ENCODE assay signal across 10 mouse cellular contexts in the genomic region with DNA sequence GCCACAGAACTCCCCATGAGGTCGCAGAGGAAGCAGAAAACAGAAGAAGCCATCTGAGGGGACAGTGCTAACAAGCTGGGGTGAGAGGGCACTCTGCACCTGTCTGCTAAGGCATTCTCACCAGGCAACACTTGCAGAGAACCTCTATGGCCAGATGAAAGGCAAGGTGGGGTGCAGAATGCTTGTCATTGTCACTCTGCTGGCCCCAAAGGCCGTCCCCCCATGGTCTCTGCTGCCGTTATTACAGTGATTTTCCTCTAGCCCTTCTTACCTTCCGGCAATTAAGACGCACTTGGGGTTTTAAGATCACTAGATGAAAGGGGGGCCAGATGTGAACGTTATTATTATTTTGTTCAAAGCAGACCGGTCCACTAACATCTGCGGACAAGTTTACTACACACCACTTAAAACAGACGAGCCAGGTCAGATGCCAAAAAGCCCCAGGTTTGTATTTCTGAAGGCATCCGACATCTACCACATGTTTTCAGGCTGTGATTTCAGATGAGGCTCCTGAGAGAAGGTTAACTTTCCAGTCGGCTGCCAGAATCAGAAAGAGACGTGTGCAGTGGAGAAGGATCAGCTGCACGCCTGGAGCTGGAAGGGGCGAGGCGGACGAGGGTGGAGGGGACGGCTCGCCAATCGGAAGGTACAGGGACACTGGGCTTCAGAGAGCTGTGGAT.
A peak's percentile ranks its signal among the peaks of the same experiment; 100 is the strongest.
DNase-seq lines count a peak whose midpoint lies in the region; ATAC-seq and TF ChIP-seq lines count a peak whose summit lies in the region.
"Had no signal": no experiment of that assay in that cellular context is flagged by ENCODE, and none has a peak within 500 bp of the region (broad histone marks: within the 10 kb centered on the region; RNA-seq: fewer than 3 reads in every experiment).

No protein-coding gene starts in this region.

- no peaks in the 10 kb centered on the region; the same call in 1 of the 2 replicates for H3K9me3 ChIP-seq in hindbrain, embryonic 11.5 days (ENCODE audit: control insufficient read depth, low read length)
- H3K9me3 ChIP-seq in limb, embryonic 14.5 days (ENCODE audit: control insufficient read depth, low read length), result no peaks in the 10 kb centered on the region
- H3K9me3 ChIP-seq in neural tube, embryonic 15.5 days (replicated peaks), result no peaks in the 10 kb centered on the region

- DNase-seq in retina, postnatal 1 day, result peak; percentile 58
- DNase-seq in retina, embryonic 14.5 days (ENCODE audit: low spot score), result no peak
- DNase-seq in hindbrain, embryonic 11.5 days (ENCODE audit: low spot score), result peak; percentile 34
- DNase-seq in limb, embryonic 14.5 days (ENCODE audit: low spot score), result peak; percentile 64
- DNase-seq in thymus, adult 18-20 months, result no peak
- DNase-seq in gastrocnemius, postnatal 14 days, result no peak
- DNase-seq: adrenal gland, postnatal 14 days had no signal

- no peaks in the 10 kb centered on the region for H3K36me3 ChIP-seq in hindbrain, embryonic 11.5 days (ENCODE audit: control insufficient read depth, insufficient read depth, low read length)
- H3K36me3 ChIP-seq in limb, embryonic 14.5 days (ENCODE audit: control insufficient read depth, insufficient read depth, low read length), result no peaks in the 10 kb centered on the region
- no peaks in the 10 kb centered on the region for H3K36me3 ChIP-seq in neural tube, embryonic 15.5 days

- H3K4me2 ChIP-seq in hindbrain, embryonic 11.5 days (replicated peaks; ENCODE audit: low read depth, low read length), result no peak overlapping the region; the same call in 1 of the 2 replicates
- peak overlapping the region; percentile 20; the same call in 1 of the 2 replicates for H3K4me2 ChIP-seq in limb, embryonic 14.5 days (replicated peaks; ENCODE audit: low read depth, low read length, severe bottlenecking)
- peak overlapping the region; percentile 22 for H3K4me2 ChIP-seq in neural tube, embryonic 15.5 days

- H3K4me3 ChIP-seq in hindbrain, embryonic 11.5 days (ENCODE audit: low read depth, low read length), result no peak overlapping the region
- H3K4me3 ChIP-seq in limb, embryonic 14.5 days (replicated peaks; ENCODE audit: low read length), result no peak overlapping the region
- no peak overlapping the region for H3K4me3 ChIP-seq in neural tube, embryonic 15.5 days (replicated peaks)
- H3K4me3 ChIP-seq: left cerebral cortex, adult 2 months had no signal

- no peak overlapping the region for H3K9ac ChIP-seq in hindbrain, embryonic 11.5 days (ENCODE audit: low read depth, low read length)
- H3K9ac ChIP-seq in limb, embryonic 14.5 days (ENCODE audit: low read depth, low read length, severe bottlenecking), result no peak overlapping the region
- no peak overlapping the region for H3K9ac ChIP-seq in neural tube, embryonic 15.5 days (replicated peaks)

- no peaks in the 10 kb centered on the region for H3K27me3 ChIP-seq in hindbrain, embryonic 11.5 days (ENCODE audit: control insufficient read depth, insufficient read depth, low read length)
- no peaks in the 10 kb centered on the region for H3K27me3 ChIP-seq in limb, embryonic 14.5 days (ENCODE audit: control insufficient read depth, insufficient read depth, low read length)
- H3K27me3 ChIP-seq in neural tube, embryonic 15.5 days (replicated peaks), result no peaks in the 10 kb centered on the region

- peak overlapping the region; percentile 25; the same call in 1 of the 2 replicates for H3K27ac ChIP-seq in hindbrain, embryonic 11.5 days (ENCODE audit: low read depth, low read length)
- H3K27ac ChIP-seq in limb, embryonic 14.5 days (replicated peaks; ENCODE audit: low read depth, low read length), result 0 out of 2 replicates have a peak overlapping the region, but pooled peaks have one; percentile 33
- no peak overlapping the region for H3K27ac ChIP-seq in neural tube, embryonic 15.5 days (replicated peaks)
- H3K27ac ChIP-seq: left cerebral cortex, adult 2 months had no signal

- TF ChIP-seq POLR2A in limb, embryonic 14.5 days (IDR thresholded peaks at IDR 0.05; ENCODE audit: borderline replicate concordance, extremely low read depth, insufficient read depth, insufficient read length), result no peak

- ATAC-seq in hindbrain, embryonic 11.5 days (ENCODE audit: low FRiP score), result peak; percentile 23
- ATAC-seq in limb, embryonic 14.5 days (ENCODE audit: low FRiP score, low read depth), result peak; percentile 66
- ATAC-seq in neural tube, embryonic 15.5 days (ENCODE audit: low FRiP score), result no peak
- ATAC-seq in megakaryocyte progenitor cell, adult 5-6 weeks (replicated peaks; ENCODE audit: poor library complexity), result no peak

- WGBS in hindbrain, embryonic 11.5 days, result 27% methylated on average over 19 of the region's 19 CpGs
- 8% methylated on average over 19 of the region's 19 CpGs for WGBS in limb, embryonic 14.5 days
- WGBS in neural tube, embryonic 15.5 days, result 30% methylated on average over 19 of the region's 19 CpGs

- H3K4me1 ChIP-seq in hindbrain, embryonic 11.5 days (replicated peaks; ENCODE audit: control insufficient read depth, insufficient read depth, low read length), result peaks cover 22% of the 10 kb centered on the region
- peaks cover 31% of the 10 kb centered on the region for H3K4me1 ChIP-seq in limb, embryonic 14.5 days (ENCODE audit: control insufficient read depth, insufficient read depth, low read length)
- H3K4me1 ChIP-seq in neural tube, embryonic 15.5 days, result peaks cover 26% of the 10 kb centered on the region

- intact Hi-C loops in gastrocnemius, postnatal 14 days (cut with DNase I; ENCODE audit: low total_unique reads), result loop anchor here (10.0 kb wide), 1 partner anchor 220 kb away; no protein-coding TSS in a partner anchor

Comparison
In these comparisons a context has a peak if more than half of its experiments do, and no peak if none do; other contexts are left out.
1. DNase-seq: peak in retina, postnatal 1 day (single experiment), hindbrain, embryonic 11.5 days (single experiment) and limb, embryonic 14.5 days (single experiment); none in retina, embryonic 14.5 days (single experiment), thymus, adult 18-20 months (0 of 2) and gastrocnemius, postnatal 14 days (single experiment).
2. ATAC-seq: peak in hindbrain, embryonic 11.5 days (single experiment) and limb, embryonic 14.5 days (single experiment); none in neural tube, embryonic 15.5 days (single experiment) and megakaryocyte progenitor cell, adult 5-6 weeks (single experiment).